Mouse (Mus musculus): Measurements from ENCODE around the gene Gm7534.

GRCm38 (mm10) chr4:134250116-134250929 lies 47.5 kb upstream of the Gm7534 start:
- TF ChIP-seq EP300 (optimal IDR thresholded peaks at IDR 0.05) (no peak), CTCF (IDR thresholded peaks at IDR 0.05; ENCODE audit: low read depth) (no peak)

All from stomach, postnatal 0 days (tissue).